Mouse (Mus musculus): ENCODE measurements at regions not wholly inside any gene's neighbourhood (a gene's known extent, or its start where the extent isn't known, plus 50 kb on each side); places are given as distances from the start of the nearest gene placed in this dataset.
"Not testable (repeated sequence)": the region's sequence is repeated elsewhere in the genome, so short reads cannot be mapped to it uniquely, and the experiment has no call there.

- DNase-seq (ENCODE audit: low read depth, low spot score), result no peak
Measured at GRCm38 (mm10) chr9:9606322-9606721, 367.4 kb upstream of the Arhgap42 start.

DNA sequence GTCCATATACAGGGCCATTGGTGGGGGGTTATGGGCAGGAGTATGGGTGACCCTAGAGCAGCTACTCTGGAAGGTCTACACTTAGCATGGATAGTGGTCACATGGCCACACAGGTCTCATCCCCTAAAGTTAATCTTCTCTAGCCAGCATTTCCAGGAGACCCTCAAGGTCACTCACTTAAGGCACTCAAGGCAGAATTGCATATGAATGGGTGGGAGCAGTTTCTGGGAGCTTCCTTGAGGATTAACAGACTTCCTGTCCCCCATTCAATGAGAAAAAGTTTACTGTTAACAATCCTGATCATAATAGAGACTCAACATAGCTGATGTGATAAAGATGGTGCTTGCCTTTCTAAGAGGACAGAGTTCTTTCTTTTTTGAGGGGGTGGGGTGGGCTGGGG lies 352.4 kb upstream of the Arhgap42 start:
- DNase-seq (ENCODE audit: low read depth, low spot score), result no peak

DNA sequence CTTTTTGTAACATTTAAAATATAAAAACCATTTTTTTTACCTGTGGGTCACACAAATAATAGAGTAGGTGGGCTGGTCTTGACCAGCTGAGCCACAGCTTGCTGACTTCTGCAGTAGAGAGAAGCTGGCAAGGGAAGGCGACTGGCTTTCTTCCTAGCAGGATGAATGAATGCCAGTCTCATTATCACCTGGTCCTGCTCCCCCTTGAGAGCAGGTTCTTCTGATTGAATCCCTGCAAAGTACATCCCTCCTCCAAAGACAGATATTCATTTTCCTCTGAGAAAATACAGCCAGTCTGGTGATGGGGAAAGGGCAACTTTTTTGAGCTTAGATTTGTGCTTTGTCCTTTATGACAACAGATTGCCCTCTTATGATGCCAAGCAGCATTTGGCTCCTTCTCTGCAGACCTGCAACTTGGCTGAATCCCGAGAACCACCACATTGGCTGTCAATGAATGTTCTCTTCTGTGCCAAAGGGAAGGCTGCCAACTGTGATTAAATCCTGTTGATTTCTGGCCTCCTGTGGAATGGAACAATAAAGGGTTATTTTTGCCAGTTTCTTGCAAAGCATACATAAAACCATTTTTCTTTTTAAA lies 344.2 kb upstream of the Arhgap42 start:
- DNase-seq (ENCODE audit: low read depth, low spot score), result peak; percentile 55

DNA sequence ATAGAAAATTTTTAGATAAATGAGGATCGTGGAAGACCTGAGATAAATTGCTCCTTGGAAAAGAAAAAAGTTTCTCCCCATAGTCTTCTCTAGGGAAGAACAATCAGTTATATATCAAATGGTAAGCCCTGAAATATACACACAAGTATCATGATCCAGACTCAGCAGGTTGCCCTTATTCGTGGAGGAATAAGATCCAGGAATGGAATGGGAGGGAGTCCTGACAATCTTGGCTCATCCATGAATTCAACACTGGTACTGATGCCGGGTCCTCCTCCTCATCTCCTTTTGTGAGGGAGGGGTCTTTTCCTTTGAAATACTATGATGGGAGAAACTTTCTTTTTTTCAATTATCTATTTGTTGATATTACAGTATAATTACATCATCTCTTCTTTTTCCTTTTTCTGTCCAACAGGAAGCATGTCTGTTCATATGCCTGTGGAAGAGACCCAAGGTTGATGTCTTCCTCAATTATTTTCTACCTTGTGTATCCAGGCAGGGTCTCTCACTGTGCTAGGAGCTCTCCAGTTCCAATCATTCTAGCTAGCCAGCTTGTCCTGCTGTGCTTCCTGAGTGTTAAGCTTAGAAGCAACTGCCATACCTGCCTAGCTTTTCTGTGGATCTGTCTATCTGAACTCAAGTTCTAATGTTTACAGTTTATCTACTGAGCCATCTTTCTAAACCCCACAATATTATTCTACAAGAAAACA lies 343.6 kb upstream of the Arhgap42 start:
- DNase-seq (ENCODE audit: low read depth, low spot score), result no peak

- DNase-seq (ENCODE audit: low read depth, low spot score), result no peak
Measured at GRCm38 (mm10) chr9:9568040-9568649, 329.2 kb upstream of the Arhgap42 start.

- no peak for DNase-seq (ENCODE audit: low read depth, low spot score)
Measured at GRCm38 (mm10) chr9:9564551-9564950, 325.6 kb upstream of the Arhgap42 start.

DNA sequence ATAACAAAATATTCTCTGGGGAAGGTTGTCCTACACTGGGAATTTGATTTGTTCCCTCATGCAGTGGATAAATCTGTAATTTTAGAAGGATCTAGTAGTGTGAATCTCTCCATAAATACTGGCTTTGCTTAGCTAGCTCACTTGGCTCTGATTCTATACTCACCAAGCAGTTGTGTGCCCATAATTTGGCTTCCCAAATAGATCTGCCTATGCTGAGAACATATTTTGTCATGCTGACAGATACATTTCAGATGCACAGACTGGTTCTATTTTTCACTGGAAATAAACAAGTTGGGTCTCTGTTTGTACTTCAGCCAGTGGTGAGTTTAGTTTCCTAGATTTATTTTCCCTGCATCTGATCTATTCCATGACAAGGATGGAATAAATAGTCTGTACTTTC lies 309.8 kb upstream of the Arhgap42 start:
- DNase-seq (ENCODE audit: low read depth, low spot score), result peak; percentile 40

- peak; percentile 50 for DNase-seq (ENCODE audit: low read depth, low spot score)
Measured at GRCm38 (mm10) chr9:9547570-9547969, 308.7 kb upstream of the Arhgap42 start.

- no peak for DNase-seq (ENCODE audit: low read depth, low spot score)
Measured at GRCm38 (mm10) chr9:9547121-9547520, 308.2 kb upstream of the Arhgap42 start.

GRCm38 (mm10) chr9:9500345-9500744 lies 261.4 kb upstream of the Arhgap42 start:
- no peak for DNase-seq (ENCODE audit: low read depth, low spot score)

DNA sequence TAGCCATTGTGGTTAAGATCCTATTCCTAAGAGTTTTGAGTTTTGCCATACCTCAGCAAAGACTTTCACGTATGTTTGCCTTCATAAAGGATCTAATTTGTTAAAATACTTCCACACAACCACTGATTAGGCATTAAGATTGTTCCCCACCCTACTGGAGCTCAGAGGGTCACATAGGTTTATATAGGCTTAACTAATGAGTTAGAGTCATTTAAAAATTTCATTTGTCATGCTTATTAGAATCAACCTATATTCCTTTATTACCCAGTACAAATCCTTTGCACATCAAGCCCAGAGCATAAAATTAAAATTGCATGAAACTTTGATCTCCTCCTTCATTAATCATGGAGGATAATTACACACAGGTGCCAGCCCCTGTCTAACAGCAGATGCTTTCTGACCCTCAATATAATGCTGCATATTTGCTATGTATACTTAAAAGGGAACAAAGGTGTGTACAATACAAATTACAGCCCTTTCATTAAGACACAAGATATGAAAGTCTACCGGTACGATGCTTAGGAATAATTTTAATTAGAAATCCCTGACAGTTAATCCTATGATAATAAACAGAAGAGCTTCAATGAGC lies 254.8 kb upstream of the Arhgap42 start:
- DNase-seq (ENCODE audit: low read depth, low spot score), result no peak

- DNase-seq (ENCODE audit: low read depth, low spot score), result peak; percentile 50
Measured at GRCm38 (mm10) chr9:9477145-9477544, 238.2 kb upstream of the Arhgap42 start.

- DNase-seq (ENCODE audit: low read depth, low spot score), result no peak
Measured at GRCm38 (mm10) chr9:9475009-9475744, 236.3 kb upstream of the Arhgap42 start.

DNA sequence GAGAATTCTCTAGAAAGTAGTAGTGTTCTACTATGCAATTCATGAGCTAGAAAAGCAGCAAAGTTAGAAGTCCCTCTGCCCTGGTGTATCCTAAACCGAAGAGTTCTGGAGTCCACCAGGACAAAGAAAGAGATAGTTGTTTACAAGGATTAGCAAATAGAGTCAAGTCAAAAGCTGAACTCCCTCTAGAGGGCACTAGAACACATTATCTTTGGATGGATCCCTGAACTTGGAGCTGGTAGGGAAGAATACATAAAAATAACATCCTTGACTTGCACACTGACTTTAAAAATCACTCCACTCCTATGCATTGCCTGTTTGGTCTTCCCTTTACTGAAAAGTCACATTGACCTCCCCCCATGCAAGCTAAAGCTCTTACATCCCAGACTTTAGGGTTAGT lies 205.3 kb upstream of the Arhgap42 start:
- no peak for DNase-seq (ENCODE audit: low read depth, low spot score)

GRCm38 (mm10) chr9:9420326-9420725 lies 181.4 kb upstream of the Arhgap42 start:
- no peak for DNase-seq (ENCODE audit: low read depth, low spot score)

- DNase-seq (ENCODE audit: low read depth, low spot score), result no peak
Measured at GRCm38 (mm10) chr9:9412460-9413181, 173.7 kb upstream of the Arhgap42 start.

GRCm38 (mm10) chr9:9394190-9394589 lies 155.3 kb upstream of the Arhgap42 start:
- DNase-seq (ENCODE audit: low read depth, low spot score), result not testable (repeated sequence)

DNA sequence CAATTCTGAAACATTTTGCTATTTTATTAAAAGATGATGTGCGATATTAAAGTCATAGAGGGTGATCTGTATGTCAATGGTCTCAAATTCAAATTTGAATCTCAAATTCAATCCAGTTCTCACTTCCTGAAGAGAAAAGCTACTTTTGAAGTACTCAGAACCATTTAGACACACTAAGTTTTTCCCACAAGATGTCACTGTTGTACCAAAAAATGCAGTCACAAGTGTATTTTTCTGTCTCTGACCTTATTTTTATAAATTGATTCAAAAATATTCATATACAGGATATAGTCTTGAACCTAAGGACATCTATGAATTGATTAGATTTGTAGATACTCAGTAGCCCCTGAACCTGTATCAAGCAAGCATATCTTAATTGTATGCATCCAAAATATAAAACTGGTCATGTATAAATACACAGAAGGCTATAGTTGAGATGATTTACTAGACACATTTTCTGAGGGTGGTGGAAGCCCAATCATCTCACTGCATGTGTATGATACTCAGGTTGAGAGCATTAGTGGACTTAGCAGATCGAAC lies 137.8 kb upstream of the Arhgap42 start:
- DNase-seq (ENCODE audit: low read depth, low spot score), result peak; percentile 24

GRCm38 (mm10) chr9:9375304-9375904 lies 136.5 kb upstream of the Arhgap42 start:
- DNase-seq (ENCODE audit: low read depth, low spot score), result peak; percentile 60

GRCm38 (mm10) chr9:9372594-9372993 lies 133.7 kb upstream of the Arhgap42 start:
- peak; percentile 28 for DNase-seq (ENCODE audit: low read depth, low spot score)

- DNase-seq (ENCODE audit: low read depth, low spot score), result no peak
Measured at GRCm38 (mm10) chr9:9368731-9369130, 129.8 kb upstream of the Arhgap42 start.

Measured in telencephalon, adult 2 months (tissue).